Mouse (Mus musculus): Measurements from ENCODE around the gene E130208F15Rik. TPM values are rescaled to one million over a fixed set of nuclear protein-coding genes. Genes with fewer than 3 reads are reported as not detected.

E130208F15Rik gene
- polyA plus RNA-seq, 1 experiment from 2014 or later = not detected

DNA sequence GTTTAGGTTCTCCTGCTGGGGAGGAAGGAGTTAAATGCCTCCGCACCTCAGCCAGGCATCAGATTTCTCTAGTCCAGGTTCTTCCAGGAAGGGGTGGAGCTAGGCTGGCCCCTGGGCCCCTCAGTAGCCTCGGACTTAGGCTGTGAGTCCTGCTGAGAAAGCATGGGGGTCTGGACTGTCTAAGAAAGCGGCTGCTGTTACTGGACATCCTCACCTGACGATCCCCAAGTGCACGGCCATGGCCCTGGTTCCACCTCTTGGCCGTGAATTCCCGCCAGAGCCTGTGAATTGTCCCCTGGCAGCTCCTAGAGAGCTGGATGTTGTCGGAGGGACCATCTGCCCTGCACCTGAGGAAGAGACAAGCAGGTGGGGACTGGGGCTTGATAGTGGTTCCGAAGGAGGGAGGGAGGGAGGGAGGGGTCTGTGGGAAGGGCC, 6.8 kb upstream of the E130208F15Rik start, which contains the start of gene Syne4:
Gene Syne4 (plus strand): TSS at position 87 of the 435 bp plus-strand sequence.
- Histone ChIP-seq H3K9me3 (ENCODE audit: control insufficient read depth, low read length) (no peaks in the 10 kb centered on the region), H3K27ac (ENCODE audit: low read depth, low read length) (no peak within 1 kb of the TSS), H3K4me1 (replicated peaks; ENCODE audit: control insufficient read depth, insufficient read depth, low read length) (peaks cover 14% of the 10 kb centered on the region), H3K27me3 (replicated peaks; ENCODE audit: control insufficient read depth, insufficient read depth, low read length) (no peaks in the 10 kb centered on the region), H3K4me2 (peak within 1 kb of the TSS; percentile 60), H3K4me3 (ENCODE audit: low read depth, low read length) (peak within 1 kb of the TSS; percentile 34), H3K36me3 (ENCODE audit: control insufficient read depth, insufficient read depth, low read length) (peaks cover 3% of the 10 kb centered on the region; the same call in 1 of the 2 replicates), H3K9ac (ENCODE audit: low read depth, low read length) (peak within 1 kb of the TSS; percentile 21; the same call in 1 of the 2 replicates)
- WGBS = 4% methylated on average over 9 of the region's 9 CpGs
- DNase-seq (ENCODE audit: low spot score) (peak; percentile 47), ATAC-seq (replicated peaks; ENCODE audit: low FRiP score) (no peak; the same call in 1 of the 2 replicates)

DNA sequence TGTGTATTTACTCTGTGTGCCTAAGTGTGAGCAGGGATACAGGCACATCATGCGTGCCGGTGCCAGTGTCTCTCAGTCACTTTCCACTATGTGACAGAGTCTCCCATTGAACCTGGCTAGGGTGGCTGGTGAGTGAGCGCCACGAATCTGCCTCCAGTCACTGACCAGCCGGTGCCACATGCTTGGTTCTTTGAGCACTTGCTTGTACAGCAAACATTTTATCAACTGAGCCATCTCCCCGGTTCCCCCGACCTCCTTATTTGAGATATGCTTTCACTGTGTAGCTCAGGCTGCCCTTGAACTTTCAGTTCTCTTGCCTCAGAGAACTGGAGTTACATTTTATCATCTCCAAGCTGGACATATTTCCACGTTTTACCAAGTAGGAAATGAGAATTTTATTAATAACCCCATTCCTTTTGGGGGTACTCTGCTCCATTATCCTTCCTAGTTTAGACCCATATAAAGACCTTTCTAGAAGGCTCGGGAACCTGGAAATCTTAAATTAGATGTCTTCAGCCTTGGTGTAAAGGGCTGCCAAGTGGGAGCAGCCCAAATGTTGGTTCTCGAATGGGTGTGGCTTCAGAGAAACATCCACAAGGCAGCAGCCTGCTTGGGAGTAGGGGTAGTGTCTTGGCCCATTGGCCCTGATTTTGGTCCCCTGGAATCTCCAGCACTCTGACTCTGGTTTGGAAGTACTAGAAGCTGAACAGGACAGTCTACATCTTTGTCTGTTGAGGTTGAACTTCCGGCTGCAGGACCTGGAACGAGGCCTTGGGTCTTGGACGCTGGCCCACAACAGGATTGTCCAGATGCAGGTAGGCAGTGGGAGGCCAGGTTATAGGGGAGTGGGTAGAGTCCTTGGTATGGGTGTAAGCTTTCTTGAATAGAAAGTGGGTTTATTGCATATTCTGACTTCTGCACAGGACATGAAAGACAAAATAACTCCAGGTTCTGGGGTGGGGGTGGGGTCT, 5.7 kb upstream of the E130208F15Rik start:
- no peak overlapping the region for H3K27ac ChIP-seq (ENCODE audit: low read depth, low read length)
- H3K4me3 ChIP-seq (ENCODE audit: low read depth, low read length) = peak overlapping the region; percentile 34; the same call in 1 of the 2 replicates
- peaks cover 16% of the 10 kb centered on the region for H3K4me1 ChIP-seq (replicated peaks; ENCODE audit: control insufficient read depth, insufficient read depth, low read length)
- ATAC-seq (replicated peaks; ENCODE audit: low FRiP score) = no peak
- no peak overlapping the region for H3K9ac ChIP-seq (ENCODE audit: low read depth, low read length)
- no peaks in the 10 kb centered on the region for H3K27me3 ChIP-seq (replicated peaks; ENCODE audit: control insufficient read depth, insufficient read depth, low read length)
- H3K4me2 ChIP-seq = peak overlapping the region; percentile 60
- H3K36me3 ChIP-seq (ENCODE audit: control insufficient read depth, insufficient read depth, low read length) = peaks cover 2% of the 10 kb centered on the region; the same call in 1 of the 2 replicates
- WGBS = 70% methylated on average over 13 of the region's 13 CpGs
- no peak for DNase-seq (ENCODE audit: low spot score)
- H3K9me3 ChIP-seq (ENCODE audit: control insufficient read depth, low read length) = no peaks in the 10 kb centered on the region

DNA sequence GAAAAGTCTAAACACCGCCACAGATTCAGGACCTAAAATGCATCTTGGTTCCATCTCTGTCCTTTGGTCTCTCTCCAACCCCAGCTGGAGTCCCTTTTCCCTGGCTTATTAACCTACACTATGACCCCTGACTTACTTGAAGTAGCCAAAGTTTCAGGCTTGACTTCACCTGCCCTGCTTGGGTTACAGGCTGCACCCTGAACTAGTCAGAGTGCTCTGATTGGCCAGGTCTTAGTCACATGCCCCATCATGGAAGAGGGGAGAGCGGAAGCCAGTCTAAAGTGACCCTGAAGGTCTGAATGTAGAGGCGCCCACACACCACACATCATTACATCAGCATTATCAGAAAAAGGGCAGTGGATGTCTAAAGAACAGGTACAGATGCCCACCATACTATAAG, 3.4 kb upstream of the E130208F15Rik start:
- DNase-seq (ENCODE audit: low spot score) = no peak
- WGBS = 86% methylated on average over 3 of the region's 3 CpGs
- H3K9me3 ChIP-seq (ENCODE audit: control insufficient read depth, low read length) = no peaks in the 10 kb centered on the region
- H3K4me3 ChIP-seq (ENCODE audit: low read depth, low read length) = no peak overlapping the region
- no peaks in the 10 kb centered on the region for H3K27me3 ChIP-seq (replicated peaks; ENCODE audit: control insufficient read depth, insufficient read depth, low read length)
- H3K4me1 ChIP-seq (replicated peaks; ENCODE audit: control insufficient read depth, insufficient read depth, low read length) = peaks cover 27% of the 10 kb centered on the region
- no peak for ATAC-seq (replicated peaks; ENCODE audit: low FRiP score)
- H3K36me3 ChIP-seq (ENCODE audit: control insufficient read depth, insufficient read depth, low read length) = no peaks in the 10 kb centered on the region
- H3K27ac ChIP-seq (ENCODE audit: low read depth, low read length) = no peak overlapping the region
- H3K9ac ChIP-seq (ENCODE audit: low read depth, low read length) = no peak overlapping the region
- no peak overlapping the region for H3K4me2 ChIP-seq

DNA sequence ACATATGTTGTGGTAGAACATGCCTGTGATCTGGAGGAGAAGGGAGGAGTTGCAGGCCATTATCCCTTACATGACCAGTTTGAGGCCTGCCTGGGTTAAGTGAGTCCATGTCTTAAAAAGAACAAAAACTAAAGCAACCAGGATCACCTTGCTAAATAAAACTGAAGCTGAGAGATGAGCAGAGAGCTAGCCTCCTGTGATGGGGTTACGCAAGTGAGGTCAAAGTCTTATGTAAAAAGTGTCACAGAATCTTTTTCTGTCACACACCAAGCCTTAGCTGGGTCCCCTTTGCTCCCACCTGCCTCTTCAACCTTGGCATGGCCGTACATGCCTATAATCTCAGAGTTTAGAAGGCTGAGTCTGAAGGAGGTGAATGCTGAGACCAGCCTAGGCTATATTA, 594 bp upstream of the E130208F15Rik start:
- no peak for ATAC-seq (replicated peaks; ENCODE audit: low FRiP score)
- H3K36me3 ChIP-seq (ENCODE audit: control insufficient read depth, insufficient read depth, low read length) = no peaks in the 10 kb centered on the region
- no peaks in the 10 kb centered on the region for H3K27me3 ChIP-seq (replicated peaks; ENCODE audit: control insufficient read depth, insufficient read depth, low read length)
- no peak for DNase-seq (ENCODE audit: low spot score)
- H3K27ac ChIP-seq (ENCODE audit: low read depth, low read length) = no peak overlapping the region; the same call in 1 of the 2 replicates
- peaks cover 17% of the 10 kb centered on the region for H3K4me1 ChIP-seq (replicated peaks; ENCODE audit: control insufficient read depth, insufficient read depth, low read length)
- H3K9me3 ChIP-seq (ENCODE audit: control insufficient read depth, low read length) = no peaks in the 10 kb centered on the region
- H3K4me3 ChIP-seq (ENCODE audit: low read depth, low read length) = peak overlapping the region; percentile 91
- peak overlapping the region; percentile 60; the same call in 1 of the 2 replicates for H3K9ac ChIP-seq (ENCODE audit: low read depth, low read length)
- H3K4me2 ChIP-seq = peak overlapping the region; percentile 97
- WGBS = 71% methylated on average over 2 of the region's 2 CpGs

DNA sequence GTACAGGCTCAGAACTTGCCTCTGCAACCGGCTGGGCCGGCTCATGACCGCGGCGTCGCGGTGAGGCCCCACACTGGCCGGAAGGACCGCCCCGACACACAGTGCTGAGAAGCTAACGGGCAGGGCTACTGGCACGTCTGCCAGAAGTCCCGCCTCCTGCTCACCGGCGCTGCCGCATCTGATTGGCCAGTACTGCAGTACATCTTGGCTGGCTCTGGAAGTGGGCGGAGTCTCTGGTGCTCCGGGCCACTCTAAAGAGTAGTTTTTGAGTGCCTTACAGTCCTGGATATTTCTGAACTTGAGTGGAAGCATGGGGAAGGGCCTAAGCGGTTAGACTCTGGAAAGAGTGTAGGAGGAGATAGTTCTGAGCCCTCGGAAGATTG, 736 bp downstream of the E130208F15Rik start:
- no peaks in the 10 kb centered on the region for H3K36me3 ChIP-seq (ENCODE audit: control insufficient read depth, insufficient read depth, low read length)
- peaks cover 2% of the 10 kb centered on the region; the same call in 1 of the 2 replicates for H3K27me3 ChIP-seq (replicated peaks; ENCODE audit: control insufficient read depth, insufficient read depth, low read length)
- H3K4me2 ChIP-seq = peak overlapping the region; percentile 97
- peaks cover 17% of the 10 kb centered on the region for H3K4me1 ChIP-seq (replicated peaks; ENCODE audit: control insufficient read depth, insufficient read depth, low read length)
- H3K9ac ChIP-seq (ENCODE audit: low read depth, low read length) = peak overlapping the region; percentile 87
- H3K9me3 ChIP-seq (ENCODE audit: control insufficient read depth, low read length) = no peaks in the 10 kb centered on the region
- DNase-seq (ENCODE audit: low spot score) (peak; percentile 89), ATAC-seq (replicated peaks; ENCODE audit: low FRiP score) (peak; percentile 98)
- H3K27ac ChIP-seq (ENCODE audit: low read depth, low read length) = peak overlapping the region; percentile 83
- H3K4me3 ChIP-seq (ENCODE audit: low read depth, low read length) = peak overlapping the region; percentile 91
- WGBS = under 1% methylated on average over 20 of the region's 20 CpGs

DNA sequence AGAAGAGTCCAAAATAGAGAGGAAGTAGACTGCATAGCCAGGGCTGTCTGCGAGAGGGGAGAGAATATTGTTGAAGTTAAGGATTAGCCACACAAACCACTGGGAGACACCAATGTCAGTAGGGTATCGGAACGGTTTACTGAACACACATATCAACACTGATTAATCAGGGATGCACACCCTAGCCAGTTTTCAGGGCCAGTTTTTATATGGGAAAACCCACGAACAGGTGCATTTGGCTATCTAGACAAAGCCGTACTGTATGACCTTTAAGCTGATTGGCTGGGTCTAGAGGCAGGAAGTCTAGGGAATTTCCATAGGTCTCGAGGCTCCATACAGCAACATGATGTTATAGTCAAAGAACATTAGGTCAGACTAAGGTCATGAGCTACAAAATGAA, 1.3 kb downstream of the E130208F15Rik start:
- WGBS = 27% methylated on average over 6 of the region's 6 CpGs
- Histone ChIP-seq H3K4me2 (peak overlapping the region; percentile 97), H3K4me3 (ENCODE audit: low read depth, low read length) (peak overlapping the region; percentile 91), H3K4me1 (replicated peaks; ENCODE audit: control insufficient read depth, insufficient read depth, low read length) (peaks cover 17% of the 10 kb centered on the region), H3K36me3 (ENCODE audit: control insufficient read depth, insufficient read depth, low read length) (no peaks in the 10 kb centered on the region), H3K27me3 (replicated peaks; ENCODE audit: control insufficient read depth, insufficient read depth, low read length) (peaks cover 3% of the 10 kb centered on the region; the same call in 1 of the 2 replicates), H3K27ac (ENCODE audit: low read depth, low read length) (peak overlapping the region; percentile 83), H3K9me3 (ENCODE audit: control insufficient read depth, low read length) (no peaks in the 10 kb centered on the region), H3K9ac (ENCODE audit: low read depth, low read length) (peak overlapping the region; percentile 87)
- DNase-seq (ENCODE audit: low spot score) (no peak), ATAC-seq (replicated peaks; ENCODE audit: low FRiP score) (no peak)

DNA sequence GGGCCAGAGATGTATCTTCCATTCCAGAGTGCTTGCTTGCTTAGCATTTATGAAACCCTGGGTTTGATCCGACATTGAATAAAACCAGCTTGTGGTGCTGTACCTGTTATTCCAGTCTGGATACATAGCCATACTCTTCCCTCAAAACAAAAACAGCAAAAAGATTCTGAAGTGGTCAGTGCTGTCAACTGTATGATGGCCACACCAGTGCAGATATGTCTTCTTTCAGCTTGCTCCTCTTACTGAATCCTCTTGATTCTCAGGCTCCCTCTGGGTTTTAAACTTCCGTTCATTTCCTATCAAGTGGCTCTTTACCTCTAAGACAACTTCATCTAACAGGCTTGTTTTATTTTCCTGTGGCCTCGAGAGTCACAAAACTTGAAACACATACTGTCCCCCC, 2.3 kb downstream of the E130208F15Rik start, which contains the start of gene Sdhaf1:
Gene Sdhaf1 (minus strand): TSS at position 101 of the 400 bp plus-strand sequence.
- H3K9ac ChIP-seq (ENCODE audit: low read depth, low read length) = peak within 1 kb of the TSS; percentile 87
- WGBS = 73% methylated on average over 3 of the region's 3 CpGs
- H3K27ac ChIP-seq (ENCODE audit: low read depth, low read length) = peak within 1 kb of the TSS; percentile 83
- H3K9me3 ChIP-seq (ENCODE audit: control insufficient read depth, low read length) = no peaks in the 10 kb centered on the region
- H3K4me1 ChIP-seq (replicated peaks; ENCODE audit: control insufficient read depth, insufficient read depth, low read length) = peaks cover 17% of the 10 kb centered on the region
- no peaks in the 10 kb centered on the region for H3K36me3 ChIP-seq (ENCODE audit: control insufficient read depth, insufficient read depth, low read length)
- peak within 1 kb of the TSS; percentile 97 for H3K4me2 ChIP-seq
- ATAC-seq (replicated peaks; ENCODE audit: low FRiP score) (no peak), DNase-seq (ENCODE audit: low spot score) (no peak)
- H3K27me3 ChIP-seq (replicated peaks; ENCODE audit: control insufficient read depth, insufficient read depth, low read length) = peaks cover 3% of the 10 kb centered on the region; the same call in 1 of the 2 replicates
- H3K4me3 ChIP-seq (ENCODE audit: low read depth, low read length) = peak within 1 kb of the TSS; percentile 91

DNA sequence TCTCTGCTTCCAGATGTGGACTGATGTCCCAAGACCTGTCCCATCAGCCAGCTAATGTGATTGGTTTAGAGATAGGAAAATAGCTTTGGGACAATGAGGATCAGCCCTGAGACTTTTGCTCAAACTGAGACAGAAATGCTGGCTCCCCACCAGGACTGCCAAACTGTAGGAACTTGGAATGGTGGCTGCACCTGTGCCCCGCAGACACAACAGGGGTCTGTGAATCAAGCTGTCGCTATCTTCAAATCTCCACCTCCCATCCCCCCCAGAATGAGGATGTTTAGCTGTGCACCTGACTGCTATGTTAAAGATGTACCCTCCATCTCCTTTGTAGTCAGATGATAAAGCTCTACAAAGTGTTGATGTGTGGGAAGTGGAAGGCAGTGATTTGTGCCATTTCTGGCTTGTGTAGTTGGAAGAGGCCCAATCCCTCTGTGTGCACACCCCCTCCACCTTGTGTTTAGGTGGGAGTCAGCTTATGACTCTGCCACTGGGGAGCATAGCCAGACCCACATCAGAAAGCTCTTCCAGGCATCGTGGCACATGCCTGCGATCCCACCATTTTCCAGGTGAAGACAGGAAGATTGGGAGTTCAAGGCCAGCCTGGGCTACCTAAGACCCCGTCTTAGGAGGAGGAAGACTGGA, 2.9 kb downstream of the E130208F15Rik start:
- no peak for ATAC-seq (replicated peaks; ENCODE audit: low FRiP score)
- no peak overlapping the region for H3K4me2 ChIP-seq
- no peak overlapping the region for H3K4me3 ChIP-seq (ENCODE audit: low read depth, low read length)
- no peaks in the 10 kb centered on the region for H3K36me3 ChIP-seq (ENCODE audit: control insufficient read depth, insufficient read depth, low read length)
- peaks cover 17% of the 10 kb centered on the region for H3K4me1 ChIP-seq (replicated peaks; ENCODE audit: control insufficient read depth, insufficient read depth, low read length)
- no peak for DNase-seq (ENCODE audit: low spot score)
- H3K27ac ChIP-seq (ENCODE audit: low read depth, low read length) = no peak overlapping the region
- peaks cover 3% of the 10 kb centered on the region; the same call in 1 of the 2 replicates for H3K27me3 ChIP-seq (replicated peaks; ENCODE audit: control insufficient read depth, insufficient read depth, low read length)
- H3K9ac ChIP-seq (ENCODE audit: low read depth, low read length) = no peak overlapping the region
- no peaks in the 10 kb centered on the region for H3K9me3 ChIP-seq (ENCODE audit: control insufficient read depth, low read length)
- WGBS = 77% methylated on average over 5 of the region's 5 CpGs
